Mouse (Mus musculus) natural killer cell, adult 2 months (primary cell): ENCODE data around the gene Filip1l.

ENCODE experiments used
- DNase-seq, 2 experiments: peaks; one replicate each; pipeline ENCODE4 v3.0.0; 2022; ENCODE audit warnings: low spot score in 2 of 2

Gene Filip1l

GRCm38 (mm10) chr16:57482264-57482663 lies 129.4 kb downstream of the Filip1l start:
- DNase-seq, result peak in 1 of 2 experiments; percentile 37

GRCm38 (mm10) chr16:57482911-57483310 lies 130.0 kb downstream of the Filip1l start:
- DNase-seq, result no peak

- DNase-seq, result no peak
These were observed 130.6 kb downstream of the Filip1l start for GRCm38 (mm10) chr16:57483503-57483902.

- DNase-seq, result no peak
These were observed 131.3 kb downstream of the Filip1l start for GRCm38 (mm10) chr16:57484043-57484795.

GRCm38 (mm10) chr16:57485265-57485664 lies 132.4 kb downstream of the Filip1l start:
- no peak for DNase-seq

GRCm38 (mm10) chr16:57486266-57486665 lies 133.4 kb downstream of the Filip1l start:
- no peak for DNase-seq

GRCm38 (mm10) chr16:57488661-57489060 lies 135.8 kb downstream of the Filip1l start:
- no peak for DNase-seq

- DNase-seq, result no peak
These were observed 137.8 kb downstream of the Filip1l start for GRCm38 (mm10) chr16:57490691-57491090.

GRCm38 (mm10) chr16:57491853-57492252 lies 139.0 kb downstream of the Filip1l start:
- no peak for DNase-seq

GRCm38 (mm10) chr16:57495476-57496203 lies 142.7 kb downstream of the Filip1l start:
- no peak for DNase-seq

- no peak for DNase-seq
These were observed 143.7 kb downstream of the Filip1l start for GRCm38 (mm10) chr16:57496437-57497173.

GRCm38 (mm10) chr16:57500851-57501250 lies 148.0 kb downstream of the Filip1l start:
- no peak for DNase-seq

GRCm38 (mm10) chr16:57502230-57502629 lies 149.3 kb downstream of the Filip1l start:
- peak in 1 of 2 experiments; percentile 7 for DNase-seq

- DNase-seq, result no peak
These were observed 149.9 kb downstream of the Filip1l start for GRCm38 (mm10) chr16:57502761-57503160.

GRCm38 (mm10) chr16:57504728-57505127 lies 151.8 kb downstream of the Filip1l start:
- DNase-seq, result no peak

GRCm38 (mm10) chr16:57506133-57506532 lies 153.2 kb downstream of the Filip1l start:
- no peak for DNase-seq

- no peak for DNase-seq
These were observed 155.5 kb downstream of the Filip1l start for GRCm38 (mm10) chr16:57508351-57508750.

GRCm38 (mm10) chr16:57509099-57509498 lies 156.2 kb downstream of the Filip1l start:
- DNase-seq, result no peak

- DNase-seq, result no peak
These were observed 160.7 kb downstream of the Filip1l start for GRCm38 (mm10) chr16:57513562-57513961.

GRCm38 (mm10) chr16:57514371-57514770 lies 161.5 kb downstream of the Filip1l start:
- no peak for DNase-seq

- no peak for DNase-seq
These were observed 162.7 kb downstream of the Filip1l start for GRCm38 (mm10) chr16:57515636-57516035.

- no peak for DNase-seq
These were observed 172.2 kb downstream of the Filip1l start for GRCm38 (mm10) chr16:57525046-57525445.
